Mouse (Mus musculus) monocyte, adult 2 months (primary cell): Measurements from ENCODE around the gene Rph3al.

Source experiments
- DNase-seq, 2 experiments: peaks; one replicate each; pipeline ENCODE4 v3.0.0; 2022; ENCODE audit warnings: low spot score in 2 of 2, low read depth in 1 of 2

Rph3al gene

GRCm38 (mm10) chr11:75864529-75865252, 73.5 kb downstream of the Rph3al start:
- no peak for DNase-seq

GRCm38 (mm10) chr11:75862466-75862865, 75.8 kb downstream of the Rph3al start:
- no peak for DNase-seq

GRCm38 (mm10) chr11:75861653-75862052, 76.6 kb downstream of the Rph3al start:
- no peak for DNase-seq

GRCm38 (mm10) chr11:75861213-75861612, 77.0 kb downstream of the Rph3al start:
- DNase-seq: no peak

GRCm38 (mm10) chr11:75859460-75859859, 78.8 kb downstream of the Rph3al start:
- DNase-seq: no peak

GRCm38 (mm10) chr11:75858975-75859374, 79.3 kb downstream of the Rph3al start:
- DNase-seq: no peak

- DNase-seq: no peak
These were observed 80.4 kb downstream of the Rph3al start for GRCm38 (mm10) chr11:75857781-75858180.

GRCm38 (mm10) chr11:75854327-75854726, 83.9 kb downstream of the Rph3al start:
- no peak for DNase-seq

GRCm38 (mm10) chr11:75853067-75853636, 85.1 kb downstream of the Rph3al start:
- no peak for DNase-seq

GRCm38 (mm10) chr11:75852485-75852884, 85.7 kb downstream of the Rph3al start:
- DNase-seq: no peak

- DNase-seq: no peak
These were observed 88.7 kb downstream of the Rph3al start for GRCm38 (mm10) chr11:75849552-75849951.

GRCm38 (mm10) chr11:75846589-75846988, 91.6 kb downstream of the Rph3al start:
- DNase-seq: no peak

- DNase-seq: no peak
These were observed 92.6 kb downstream of the Rph3al start for GRCm38 (mm10) chr11:75845675-75846074.

GRCm38 (mm10) chr11:75842904-75843619, 95.2 kb downstream of the Rph3al start:
- no peak for DNase-seq

GRCm38 (mm10) chr11:75841503-75841902, 96.7 kb downstream of the Rph3al start:
- no peak for DNase-seq

GRCm38 (mm10) chr11:75839536-75840430, 98.4 kb downstream of the Rph3al start:
- no peak for DNase-seq

- DNase-seq: no peak
These were observed 99.3 kb downstream of the Rph3al start for GRCm38 (mm10) chr11:75838861-75839426.

- DNase-seq: no peak
These were observed 102.0 kb downstream of the Rph3al start for GRCm38 (mm10) chr11:75836240-75836610.

- DNase-seq: no peak
These were observed 102.5 kb downstream of the Rph3al start for GRCm38 (mm10) chr11:75835587-75836239.

GRCm38 (mm10) chr11:75833081-75833480, 105.1 kb downstream of the Rph3al start:
- no peak for DNase-seq
